Mouse (Mus musculus) small intestine, adult 2 months (tissue): Measurements from ENCODE around the gene Ighmbp2.

Experiments used
- CTCF ChIP-seq: fragments of 200-500 bp; IDR thresholded peaks from 2 replicates; pipeline ENCODE4 v1.5.1; 2012; ENCODE audit warnings: low read depth, mild to moderate bottlenecking, control low read depth, inconsistent platforms, low read length, moderate library complexity, mixed read lengths; ENCODE audit not compliant: insufficient replicate concordance, insufficient read length; ENCODE audit errors: extremely low read depth
- POLR2A ChIP-seq: fragments of 200-500 bp; IDR thresholded peaks from 2 replicates; pipeline ENCODE4 v1.6.1; 2012; ENCODE audit warnings: low read depth, mild to moderate bottlenecking, control low read depth, inconsistent platforms, low read length, moderate library complexity

DNA sequence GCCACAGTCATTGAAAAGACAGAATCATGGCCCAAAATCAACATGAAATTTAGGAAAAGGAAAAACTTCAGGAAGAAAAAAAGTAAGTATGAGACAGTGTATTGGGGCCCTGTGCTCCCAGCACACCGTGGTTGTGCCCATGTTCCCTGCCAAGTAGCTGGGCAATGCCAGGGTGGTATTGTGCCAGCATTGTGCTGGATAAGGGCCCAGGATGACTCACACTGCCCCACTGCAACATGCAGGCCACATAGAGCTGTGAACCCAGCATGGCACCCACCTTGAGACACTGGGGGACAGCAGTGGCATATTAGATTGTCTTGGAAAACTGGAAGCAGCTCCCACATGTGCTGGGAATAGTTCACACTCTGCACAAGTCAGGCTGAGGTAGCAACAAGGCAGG lies 6.2 kb upstream of the Ighmbp2 start:
- TF ChIP-seq POLR2A (no peak), CTCF (no peak)
